Mouse (Mus musculus) ES-E14 (cell line): ENCODE measurements around the gene Hspbap1. TPM values are rescaled to one million over a fixed set of nuclear protein-coding genes. Genes with fewer than 3 reads are reported as not detected.

Source experiments
- DNase-seq: peaks from one replicate; pipeline ENCODE4 v3.0.0-alpha.2; 2013; ENCODE audit warnings: low read depth, low spot score
- H3K27ac ChIP-seq: 2 replicates; pipeline ENCODE4 v1.5.1; 2012; ENCODE audit warnings: low read depth, mild to moderate bottlenecking, low read length, moderate library complexity, mixed read lengths; ENCODE audit not compliant: poor library complexity, insufficient read depth, severe bottlenecking
- H3K36me3 ChIP-seq: 2 replicates; pipeline ENCODE4 v1.6.1; 2012; ENCODE audit warnings: mild to moderate bottlenecking, low read length, moderate library complexity, mixed read lengths; ENCODE audit not compliant: control insufficient read depth, poor library complexity, insufficient read depth, severe bottlenecking
- H3K4me1 ChIP-seq, 2 experiments: fragments of 150-350 bp in 1 of 2; sonication (generic) in 1 of 2; 2 replicates each; pipeline ENCODE4 v1.6.1; 2012; ENCODE audit warnings: low read length in 2 of 2, mild to moderate bottlenecking in 1 of 2, mixed read lengths in 1 of 2; ENCODE audit not compliant: control insufficient read depth in 2 of 2, insufficient read depth in 2 of 2, poor library complexity in 1 of 2
- H3K4me3 ChIP-seq, 2 experiments: fragments of 150-350 bp in 1 of 2; sonication (generic) in 1 of 2; 2 replicates each; pipeline ENCODE4 v1.5.1; 2012; ENCODE audit warnings: low read length in 2 of 2, low read depth in 1 of 2, mild to moderate bottlenecking in 1 of 2, mixed read lengths in 1 of 2; ENCODE audit not compliant: insufficient read depth in 1 of 2, poor library complexity in 1 of 2, severe bottlenecking in 1 of 2
- H3K9ac ChIP-seq: 2 replicates; pipeline ENCODE4 v1.6.1; 2012; ENCODE audit warnings: low read depth, mild to moderate bottlenecking, low read length, mixed read lengths; ENCODE audit not compliant: poor library complexity, insufficient read depth, severe bottlenecking
- H3K9me3 ChIP-seq: fragments of 150-350 bp; sonication (generic); 2 replicates; pipeline ENCODE4 v1.6.1; 2012; ENCODE audit warnings: low read depth, mild to moderate bottlenecking, low read length; ENCODE audit not compliant: control insufficient read depth, insufficient read depth
- CHD2 ChIP-seq: IDR thresholded peaks from 2 replicates; pipeline ENCODE4 v1.6.1; 2014; ENCODE audit warnings: mild to moderate bottlenecking, low read depth, low read length, inconsistent platforms
- HCFC1 ChIP-seq: IDR thresholded peaks from 2 replicates; pipeline ENCODE4 v1.6.1; 2012; ENCODE audit warnings: low read length, inconsistent platforms, borderline replicate concordance; ENCODE audit not compliant: insufficient read depth
- MAFK ChIP-seq: IDR thresholded peaks from 2 replicates; pipeline ENCODE4 v1.6.1; 2014; ENCODE audit warnings: mild to moderate bottlenecking, low read depth, low read length, inconsistent platforms; ENCODE audit not compliant: insufficient read depth
- ZC3H11A ChIP-seq: IDR thresholded peaks from 2 replicates; pipeline ENCODE4 v1.6.1; 2012; ENCODE audit warnings: low read depth, mild to moderate bottlenecking, inconsistent platforms, low read length, borderline replicate concordance
- ZNF384 ChIP-seq: IDR thresholded peaks from 2 replicates; pipeline ENCODE4 v1.6.1; 2012; ENCODE audit warnings: low read depth, low read length, inconsistent platforms
- in situ Hi-C, 2 experiments: fragments of 600-800 bp; cut with MboI; formaldehyde crosslinking; loops; one replicate each; pipeline ENCODE4 v1.15.1; 2025; ENCODE audit warnings: low sequenced_read_pairs in 2 of 2, inconsistent platforms in 1 of 2; ENCODE audit not compliant: unreplicated experiment in 2 of 2
- total RNA-seq: library from RNA; depleted of rRNA; stranded (reverse); fragments of 300-350 nt; gene quantifications from 2 replicates; pipeline ENCODE4 v1.2.3, GENCODE M21; 2012

Gene Hspbap1
- total RNA-seq, 1 experiment: 73.5 TPM

DNA sequence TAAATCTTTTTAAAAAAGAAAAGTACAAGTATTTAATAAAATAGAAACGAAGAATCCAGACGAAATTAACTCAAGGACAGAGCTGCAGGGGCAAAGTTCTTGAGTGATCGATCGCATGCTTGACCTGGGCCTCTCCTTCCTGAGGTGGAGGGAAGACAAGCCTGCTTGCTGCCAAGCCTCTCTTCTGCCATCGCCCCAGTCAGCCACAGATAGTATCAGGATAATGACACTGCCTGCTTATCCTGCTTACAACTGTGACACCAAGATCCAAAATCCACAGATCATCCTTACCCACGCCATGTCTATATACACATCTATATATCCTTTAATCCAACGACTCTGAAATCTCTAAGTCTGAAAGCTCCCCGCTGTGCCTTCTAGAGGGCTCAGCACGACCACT, 13.5 kb upstream of the Hspbap1 start:
- Histone ChIP-seq H3K4me3 (no peak overlapping the region), H3K36me3 (no peaks in the 10 kb centered on the region), H3K9ac (no peak overlapping the region), H3K27ac (no peak overlapping the region), H3K4me1 (peaks cover 0 to 2% of the 10 kb centered on the region in 2 experiments; a peak in 1 of 4 replicates), H3K9me3 (no peaks in the 10 kb centered on the region)
- TF ChIP-seq ZNF384 (no peak), CHD2 (no peak), ZC3H11A (no peak), MAFK (no peak), HCFC1 (no peak)
- no peak for DNase-seq
- in situ Hi-C loops: no loop called here

DNA sequence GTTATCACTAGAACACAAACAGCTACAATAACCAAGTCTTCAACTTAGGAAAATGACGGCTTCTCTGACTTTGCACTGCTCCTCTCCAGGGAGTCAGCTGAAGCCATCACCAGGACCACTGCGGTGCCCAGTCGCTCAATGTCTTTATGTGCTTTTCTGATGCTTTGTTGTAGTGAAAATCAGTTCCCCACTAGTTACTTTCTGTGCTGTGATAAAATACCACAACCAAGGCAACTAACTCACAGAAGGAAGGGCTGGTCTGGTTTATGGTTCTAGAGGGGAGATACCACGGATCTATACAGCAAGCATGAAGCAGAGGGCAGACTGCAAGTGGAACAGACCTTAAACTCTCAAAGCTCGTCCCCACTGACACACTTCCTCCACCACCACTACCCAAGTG, 10.8 kb upstream of the Hspbap1 start:
- in situ Hi-C loops: no loop called here
- no peaks in the 10 kb centered on the region for H3K9me3 ChIP-seq
- no peaks in the 10 kb centered on the region for H3K36me3 ChIP-seq
- TF ChIP-seq ZNF384 (no peak), CHD2 (no peak), HCFC1 (no peak), ZC3H11A (no peak), MAFK (no peak)
- H3K4me1 ChIP-seq: peaks cover 2 to 3% of the 10 kb centered on the region in 2 experiments; a peak in 1 of 4 replicates
- no peak overlapping the region for H3K27ac ChIP-seq
- no peak for DNase-seq
- no peak overlapping the region for H3K4me3 ChIP-seq
- no peak overlapping the region for H3K9ac ChIP-seq

DNA sequence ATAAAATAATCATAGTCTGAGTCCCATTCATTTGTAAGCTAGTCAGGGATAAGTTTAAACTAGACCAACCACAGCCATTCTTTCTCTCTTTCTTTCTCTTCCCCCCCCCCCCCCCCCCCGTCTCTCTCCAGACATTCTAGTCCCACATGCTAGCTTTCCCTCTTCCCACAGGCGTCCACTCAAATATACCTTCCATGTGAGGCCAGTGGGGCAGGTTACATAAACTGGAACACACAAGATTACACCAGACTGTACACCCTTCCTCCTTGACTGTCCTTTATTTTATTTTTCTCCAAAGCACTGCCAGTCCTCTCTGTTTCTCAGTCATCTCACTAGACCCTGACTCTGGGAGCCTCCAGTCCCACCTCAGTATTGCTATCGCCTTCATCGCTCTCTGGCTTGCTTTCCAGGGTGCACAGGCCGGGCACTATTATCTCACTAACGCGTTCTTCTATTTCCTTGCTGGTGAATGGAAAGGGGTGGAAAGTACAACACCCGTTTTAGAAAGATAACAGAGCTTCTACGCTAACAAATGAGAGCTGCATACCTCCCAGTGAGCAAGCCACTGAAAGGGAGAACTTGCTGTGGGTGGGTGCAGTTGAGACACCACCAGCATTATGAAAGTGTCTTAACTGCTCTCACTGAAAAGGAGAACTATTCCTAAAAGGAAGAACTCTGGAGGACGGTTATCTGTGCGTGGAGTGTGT, 6.4 kb upstream of the Hspbap1 start:
- no peak for TF ChIP-seq ZC3H11A
- TF ChIP-seq CHD2: no peak
- no peak for TF ChIP-seq ZNF384
- TF ChIP-seq HCFC1: no peak
- TF ChIP-seq MAFK: no peak
- in situ Hi-C loops: no loop called here
- DNase-seq: no peak
- no peaks in the 10 kb centered on the region for H3K9me3 ChIP-seq
- no peak overlapping the region for H3K9ac ChIP-seq
- no peak overlapping the region for H3K4me3 ChIP-seq
- H3K4me1 ChIP-seq: peaks cover 2 to 3% of the 10 kb centered on the region in 2 experiments; a peak in 1 of 4 replicates
- H3K36me3 ChIP-seq: no peaks in the 10 kb centered on the region
- no peak overlapping the region for H3K27ac ChIP-seq

- Histone ChIP-seq H3K4me1 (0 out of 4 replicates have a peak, but pooled peaks cover 0 to 5% of the 10 kb centered on the region in 2 experiments), H3K27ac (no peak overlapping the region), H3K9me3 (no peaks in the 10 kb centered on the region), H3K9ac (no peak overlapping the region), H3K36me3 (no peaks in the 10 kb centered on the region), H3K4me3 (no peak overlapping the region)
- DNase-seq: no peak
- in situ Hi-C loops: no loop called here
- TF ChIP-seq CHD2 (no peak), HCFC1 (no peak), ZNF384 (no peak)
Observed at GRCm38 (mm10) chr16:35764941-35765340, 5.2 kb upstream of the Hspbap1 start.

GRCm38 (mm10) chr16:35765449-35765848, 4.7 kb upstream of the Hspbap1 start:
- Histone ChIP-seq H3K4me1 (0 out of 4 replicates have a peak, but pooled peaks cover 0 to 5% of the 10 kb centered on the region in 2 experiments), H3K27ac (no peak overlapping the region), H3K36me3 (no peaks in the 10 kb centered on the region), H3K4me3 (no peak overlapping the region), H3K9ac (no peak overlapping the region), H3K9me3 (no peaks in the 10 kb centered on the region)
- in situ Hi-C loops: no loop called here
- no peak for DNase-seq
- no peak for TF ChIP-seq CHD2
- no peak for TF ChIP-seq ZNF384
- no peak for TF ChIP-seq MAFK
- no peak for TF ChIP-seq HCFC1
- no peak for TF ChIP-seq ZC3H11A
